Mouse (Mus musculus) ES-Bruce4 (cell line): ENCODE results near the gene Cbx7.

ENCODE experiments used
- CTCF ChIP-seq: IDR thresholded peaks from one replicate; pipeline ENCODE4 v1.8.1; 2011; ENCODE audit warnings: low read depth, low read length
- POLR2A ChIP-seq: IDR thresholded peaks from one replicate; pipeline ENCODE4 v1.8.1; 2011; ENCODE audit warnings: low read length; ENCODE audit not compliant: insufficient read depth

DNA sequence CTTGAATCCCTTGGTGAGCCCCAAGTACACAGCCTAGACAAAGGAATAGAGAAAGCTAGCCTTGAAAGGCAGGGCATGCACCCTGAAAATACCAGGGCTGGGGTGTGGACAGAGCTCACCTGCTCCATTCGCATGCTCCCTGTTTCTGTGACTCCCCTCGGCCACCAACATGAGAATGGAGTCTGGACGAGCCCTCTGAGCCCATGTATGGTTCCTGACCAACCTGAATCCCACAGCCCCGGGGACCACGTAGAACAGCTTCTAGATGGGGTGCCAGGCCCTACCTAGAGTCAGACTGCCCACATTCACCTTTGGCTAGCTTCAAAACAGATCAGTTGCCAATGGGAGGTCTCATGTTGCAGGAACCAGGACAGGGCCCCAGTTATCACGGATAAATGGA lies 19.7 kb downstream of the Cbx7 start:
- TF ChIP-seq CTCF, result no peak
- TF ChIP-seq POLR2A, result no peak
